Mouse (Mus musculus) hindbrain, postnatal 0 days (tissue): ENCODE data around the gene Gpatch3. TPM values are rescaled to one million over a fixed set of nuclear protein-coding genes. Genes with fewer than 3 reads are reported as not detected.

Source experiments
- ATAC-seq: fragments of 200-750 bp; cut with Nextera tagmentation; 2 replicates; pipeline ENCODE4 v1.8.0; 2017; ENCODE audit warnings: mild to moderate bottlenecking, moderate TSS enrichment, moderate library complexity
- DNase-seq: peaks from one replicate; pipeline ENCODE4 v3.0.0-alpha.2; 2015; ENCODE audit warnings: low spot score
- H3K27ac ChIP-seq: fragments of 300-500 bp; sonication (generic); 2 replicates; pipeline ENCODE4 v1.5.1; 2014; ENCODE audit warnings: mild to moderate bottlenecking
- H3K27me3 ChIP-seq: fragments of 300-500 bp; sonication (generic); 2 replicates; pipeline ENCODE4 v1.6.1; 2014; ENCODE audit warnings: low read length, mixed read lengths; ENCODE audit not compliant: insufficient read depth
- H3K36me3 ChIP-seq: fragments of 300-500 bp; sonication (generic); 2 replicates; pipeline ENCODE4 v1.6.1; 2014; ENCODE audit warnings: low read length, mixed read lengths; ENCODE audit not compliant: insufficient read depth
- H3K4me1 ChIP-seq: fragments of 300-500 bp; sonication (generic); 2 replicates; pipeline ENCODE4 v1.6.1; 2014; ENCODE audit warnings: antibody characterized with exemption, low read length, mixed read lengths; ENCODE audit not compliant: insufficient read depth
- H3K4me2 ChIP-seq: fragments of 300-500 bp; sonication (generic); 2 replicates; pipeline ENCODE4 v1.6.1; 2014; ENCODE audit warnings: low read depth, mild to moderate bottlenecking, low read length, moderate library complexity, mixed read lengths
- H3K4me3 ChIP-seq: fragments of 300-500 bp; sonication (generic); 2 replicates; pipeline ENCODE4 v1.5.1; 2014; ENCODE audit warnings: low read length
- H3K9ac ChIP-seq: fragments of 300-500 bp; sonication (generic); replicated peaks from 2 replicates; pipeline ENCODE4 v1.6.1; 2014; ENCODE audit warnings: mild to moderate bottlenecking, low read length, moderate library complexity, mixed read lengths
- H3K9me3 ChIP-seq: fragments of 300-500 bp; sonication (generic); 2 replicates; pipeline ENCODE4 v1.6.1; 2016; ENCODE audit warnings: low read length, mixed read lengths
- CTCF ChIP-seq: IDR thresholded peaks from 2 replicates; pipeline ENCODE4 v1.5.1; 2016; ENCODE audit warnings: antibody characterized with exemption, control low read depth, low read depth
- WGBS: fragments of 180-500 bp; shearing (Covaris S2); extraction: QIAGEN DNeasy Blood & Tissue Kit; methylation state at CpG from one replicate; pipeline ENCODE4 v1.1.7; 2014; 5-methylcytosine and 5-hydroxymethylcytosine counted together
- polyA plus RNA-seq: library from polyadenylated mRNA; unstranded; fragments of >200 nt; fragmentation: Nextera tagmentation; extraction: Ambion mirVana; gene quantifications from 2 replicates; pipeline ENCODE4 v1.2.1, GENCODE M21; 2015
- total RNA-seq: library from RNA; depleted of rRNA; stranded (reverse); fragments of >200 nt; gene quantifications from 2 replicates; pipeline ENCODE4 v1.2.3, GENCODE M21; 2014; rRNA removed

Gene Gpatch3
- total RNA-seq, result 8.3 and 8.8 TPM in 2 replicates
- polyA plus RNA-seq, result 6.1 and 6.3 TPM in 2 replicates

GRCm38 (mm10) chr4:133574070-133574842 lies at the start of gene Gpatch3:
Gpatch3 (plus strand) TSS chr4:133574745.
- 6% methylated on average over 44 of the region's 44 CpGs for WGBS
- Histone ChIP-seq H3K4me2 (peak within 1 kb of the TSS; percentile 73), H3K4me1 (no peaks in the 10 kb centered on the region), H3K9ac (peak within 1 kb of the TSS; percentile 80), H3K27ac (peak within 1 kb of the TSS; percentile 77), H3K9me3 (no peaks in the 10 kb centered on the region), H3K27me3 (no peaks in the 10 kb centered on the region), H3K36me3 (peaks cover 9% of the 10 kb centered on the region; the same call in 1 of the 2 replicates), H3K4me3 (peak within 1 kb of the TSS; percentile 83)
- ATAC-seq, result peak; percentile 95
- TF ChIP-seq CTCF, result peak; percentile 37; the same call in 1 of the 2 replicates
- peak; percentile 97 for DNase-seq

- Histone ChIP-seq H3K9ac (no peak overlapping the region), H3K9me3 (no peaks in the 10 kb centered on the region), H3K36me3 (peaks cover 29% of the 10 kb centered on the region), H3K27ac (no peak overlapping the region), H3K4me3 (no peak overlapping the region), H3K4me2 (no peak overlapping the region), H3K4me1 (no peaks in the 10 kb centered on the region), H3K27me3 (no peaks in the 10 kb centered on the region)
- 76% methylated on average over 16 of the region's 16 CpGs for WGBS
- ATAC-seq, result no peak
- no peak for TF ChIP-seq CTCF
- DNase-seq, result no peak
Measured at GRCm38 (mm10) chr4:133527788-133528187, 46.8 kb upstream of the Gpatch3 start.

- Histone ChIP-seq H3K4me3 (no peak overlapping the region), H3K4me2 (no peak overlapping the region), H3K4me1 (no peaks in the 10 kb centered on the region), H3K9ac (no peak overlapping the region), H3K27me3 (no peaks in the 10 kb centered on the region), H3K27ac (no peak overlapping the region), H3K9me3 (no peaks in the 10 kb centered on the region), H3K36me3 (peaks cover 59% of the 10 kb centered on the region)
- 92% methylated on average over 3 of the region's 3 CpGs for WGBS
- DNase-seq (no peak), ATAC-seq (no peak)
- no peak for TF ChIP-seq CTCF
Measured at GRCm38 (mm10) chr4:133532777-133533176, 41.8 kb upstream of the Gpatch3 start.

- ATAC-seq, result no peak
- Histone ChIP-seq H3K9me3 (no peaks in the 10 kb centered on the region), H3K4me2 (no peak overlapping the region), H3K9ac (no peak overlapping the region), H3K4me3 (no peak overlapping the region), H3K27me3 (no peaks in the 10 kb centered on the region), H3K27ac (no peak overlapping the region), H3K4me1 (no peaks in the 10 kb centered on the region), H3K36me3 (peaks cover 74% of the 10 kb centered on the region)
- WGBS, result 85% methylated on average over 3 of the region's 3 CpGs
- DNase-seq, result no peak
- TF ChIP-seq CTCF, result no peak
Measured at GRCm38 (mm10) chr4:133536081-133536480, 38.5 kb upstream of the Gpatch3 start.

GRCm38 (mm10) chr4:133536652-133537051 lies 37.9 kb upstream of the Gpatch3 start:
- ATAC-seq (no peak), DNase-seq (no peak)
- Histone ChIP-seq H3K27ac (no peak overlapping the region), H3K27me3 (no peaks in the 10 kb centered on the region), H3K9me3 (no peaks in the 10 kb centered on the region), H3K36me3 (peaks cover 70% of the 10 kb centered on the region), H3K4me1 (no peaks in the 10 kb centered on the region), H3K9ac (no peak overlapping the region), H3K4me2 (no peak overlapping the region), H3K4me3 (no peak overlapping the region)
- no peak for TF ChIP-seq CTCF
- WGBS, result 92% methylated on average over 5 of the region's 5 CpGs

GRCm38 (mm10) chr4:133545272-133546231 lies 29.0 kb upstream of the Gpatch3 start, which contains the start of gene Nudc:
Nudc (minus strand) TSS chr4:133545996.
- WGBS, result under 1% methylated on average over 73 of the region's 77 CpGs
- Histone ChIP-seq H3K4me1 (peaks cover 10% of the 10 kb centered on the region), H3K27me3 (no peaks in the 10 kb centered on the region), H3K36me3 (peaks cover 7% of the 10 kb centered on the region; the same call in 1 of the 2 replicates), H3K4me2 (peak within 1 kb of the TSS; percentile 71), H3K4me3 (peak within 1 kb of the TSS; percentile 80), H3K9me3 (no peaks in the 10 kb centered on the region), H3K27ac (peak within 1 kb of the TSS; percentile 80), H3K9ac (peak within 1 kb of the TSS; percentile 76)
- ATAC-seq (peak; percentile 99), DNase-seq (peak; percentile 97)
- TF ChIP-seq CTCF, result no peak
